Mouse (Mus musculus) T-cell, adult 66 days (primary cell): Measurements from ENCODE around the gene Mettl21e. TPM values are rescaled to one million over a fixed set of nuclear protein-coding genes. Genes with fewer than 3 reads are reported as not detected.

Source experiments
- total RNA-seq, 2 experiments: library from RNA; stranded (reverse); gene quantifications; 3 replicates in 1 of 2; 4 replicates in 1 of 2; pipeline ENCODE4 v1.2.4; 2023

Mettl21e gene
- total RNA-seq, result not detected

GRCm38 (mm10) chr1:44218876-44219275 is at the start of gene Mettl21e:
Gene Mettl21e (minus strand): TSS chr1:44218961.

Other genes with a start within 250 kb of the Mettl21e start
- not detected for gene Mettl21c, start 198.9 kb downstream of the Mettl21e start, total RNA-seq
- under 1 TPM; 0.30 to 0.47 TPM for gene Gm8251, start 157.0 kb downstream of the Mettl21e start, total RNA-seq
- gene Tex30, start 116.5 kb downstream of the Mettl21e start, total RNA-seq, result 10 to 100 TPM; 32.0 to 40.4 TPM
- 1 to 10 TPM; 3.1 to 4.3 TPM for gene Kdelc1, start 100.2 kb downstream of the Mettl21e start, total RNA-seq
- 1 to 10 TPM; 7.8 to 9.1 TPM for gene Bivm, start 100.0 kb downstream of the Mettl21e start, total RNA-seq
- gene Ercc5, start 71.2 kb downstream of the Mettl21e start, total RNA-seq, result 10 to 100 TPM; 27.0 to 27.4 TPM